25 mouse cellular contexts compared by ENCODE assay signal in genomic region chr9:96534256-96534655, GRCm38 (mm10). TPM values are rescaled to one million over a fixed set of nuclear protein-coding genes. Genes with fewer than 3 reads are reported as not detected.
A peak's percentile ranks its signal among the peaks of the same experiment; 100 is the strongest.
DNase-seq lines count a peak whose midpoint lies in the region; ATAC-seq lines count a peak whose summit lies in the region.
"Had no signal": no experiment of that assay in that cellular context is flagged by ENCODE, and none has a peak within 500 bp of the region (broad histone marks: within the 10 kb centered on the region; RNA-seq: fewer than 3 reads in every experiment).

No protein-coding gene starts in this region.

- no peaks in the 10 kb centered on the region for H3K9me3 ChIP-seq in intestine, embryonic 14.5 days (ENCODE audit: control insufficient read depth, low read length)
- H3K9me3 ChIP-seq in intestine, embryonic 16.5 days (ENCODE audit: control insufficient read depth, low read length), result no peaks in the 10 kb centered on the region
- H3K9me3 ChIP-seq in lung, embryonic 16.5 days (ENCODE audit: control insufficient read depth, low read length), result no peaks in the 10 kb centered on the region
- H3K9me3 ChIP-seq: embryonic facial prominence, embryonic 10.5 days; embryonic facial prominence, embryonic 12.5 days; forebrain, embryonic 13.5 days; forebrain, embryonic 15.5 days; G1E had no signal

- no peak overlapping the region for H3K27ac ChIP-seq in intestine, embryonic 14.5 days (ENCODE audit: low read depth)
- H3K27ac ChIP-seq in intestine, embryonic 16.5 days (ENCODE audit: low read length), result no peak overlapping the region
- peak overlapping the region; percentile 43; the same call in 1 of the 2 replicates for H3K27ac ChIP-seq in lung, embryonic 16.5 days (ENCODE audit: low read length)
- H3K27ac ChIP-seq: embryonic facial prominence, embryonic 10.5 days; embryonic facial prominence, embryonic 12.5 days; forebrain, embryonic 13.5 days; forebrain, embryonic 15.5 days had no signal

- no peak for ATAC-seq in intestine, embryonic 14.5 days (replicated peaks; ENCODE audit: low FRiP score, low TSS enrichment, low read depth)
- no peak for ATAC-seq in intestine, embryonic 16.5 days
- ATAC-seq in lung, embryonic 16.5 days (ENCODE audit: low read depth), result no peak
- ATAC-seq: activated CD4-positive, CD25-positive, alpha-beta regulatory T cell, adult 4 months; CD4-positive, CD25-positive, alpha-beta regulatory T cell, adult 4 months; forebrain, embryonic 13.5 days; forebrain, embryonic 15.5 days; Patski had no signal

- H3K27me3 ChIP-seq in intestine, embryonic 14.5 days (replicated peaks; ENCODE audit: control insufficient read depth, insufficient read depth, low read length), result no peaks in the 10 kb centered on the region
- H3K27me3 ChIP-seq in intestine, embryonic 16.5 days (replicated peaks; ENCODE audit: control insufficient read depth, insufficient read depth, low read length), result no peaks in the 10 kb centered on the region
- H3K27me3 ChIP-seq in lung, embryonic 16.5 days (ENCODE audit: control insufficient read depth, insufficient read depth, low read depth, low read length), result no peaks in the 10 kb centered on the region
- H3K27me3 ChIP-seq: CH12.LX; embryonic facial prominence, embryonic 12.5 days; forebrain, embryonic 13.5 days; forebrain, embryonic 15.5 days; Patski had no signal

- peaks cover 16% of the 10 kb centered on the region; the same call in 1 of the 2 replicates for H3K4me1 ChIP-seq in intestine, embryonic 14.5 days (replicated peaks; ENCODE audit: control insufficient read depth, insufficient read depth, low read length)
- H3K4me1 ChIP-seq in intestine, embryonic 16.5 days (ENCODE audit: control insufficient read depth, insufficient read depth, low read length), result peaks cover 23% of the 10 kb centered on the region
- peaks cover 26% of the 10 kb centered on the region for H3K4me1 ChIP-seq in lung, embryonic 16.5 days (replicated peaks; ENCODE audit: control insufficient read depth, insufficient read depth, low read length)

- no peak overlapping the region for H3K4me3 ChIP-seq in intestine, embryonic 14.5 days (ENCODE audit: low read depth, low read length)
- no peak overlapping the region for H3K4me3 ChIP-seq in intestine, embryonic 16.5 days (ENCODE audit: low read length)
- H3K4me3 ChIP-seq in lung, embryonic 16.5 days (ENCODE audit: low read length), result no peak overlapping the region
- H3K4me3 ChIP-seq: embryonic facial prominence, embryonic 10.5 days; embryonic facial prominence, embryonic 12.5 days; forebrain, embryonic 13.5 days; forebrain, embryonic 15.5 days had no signal

- no peak overlapping the region for H3K4me2 ChIP-seq in intestine, embryonic 14.5 days (ENCODE audit: low read length)
- no peak overlapping the region for H3K4me2 ChIP-seq in intestine, embryonic 16.5 days (ENCODE audit: low read depth, low read length)
- H3K4me2 ChIP-seq in lung, embryonic 16.5 days (ENCODE audit: low read depth, low read length), result no peak overlapping the region
- H3K4me2 ChIP-seq: embryonic facial prominence, embryonic 12.5 days; forebrain, embryonic 13.5 days; forebrain, embryonic 15.5 days had no signal

- WGBS in intestine, embryonic 14.5 days, result 92% methylated on average over 4 of the region's 4 CpGs
- 88% methylated on average over 4 of the region's 4 CpGs for WGBS in intestine, embryonic 16.5 days
- WGBS in lung, embryonic 16.5 days, result 82% methylated on average over 4 of the region's 4 CpGs

- no peaks in the 10 kb centered on the region for H3K36me3 ChIP-seq in intestine, embryonic 14.5 days (ENCODE audit: control insufficient read depth, insufficient read depth, low read length)
- H3K36me3 ChIP-seq in intestine, embryonic 16.5 days (ENCODE audit: control insufficient read depth, insufficient read depth, low read length), result no peaks in the 10 kb centered on the region
- H3K36me3 ChIP-seq in lung, embryonic 16.5 days (ENCODE audit: control insufficient read depth, insufficient read depth, low read length), result no peaks in the 10 kb centered on the region
- H3K36me3 ChIP-seq: embryonic facial prominence, embryonic 10.5 days; embryonic facial prominence, embryonic 12.5 days; forebrain, embryonic 15.5 days had no signal

- peak; percentile 73 for DNase-seq in heart, adult 11 months
- no peak for DNase-seq in heart, adult 18-20 months
- DNase-seq in intestine, embryonic 14.5 days (ENCODE audit: low spot score), result peak; percentile 42
- DNase-seq in lung, postnatal 25 days (ENCODE audit: low spot score), result no peak
- DNase-seq: adrenal gland, adult 8-10 months; adrenal gland, postnatal 14 days; adrenal gland, postnatal 36 days; B cell, adult 2 months; cerebellum, adult 11-12 months; cerebellum, adult 2 months; cerebellum, adult 9-10 months; cerebellum, postnatal 10 days; cerebellum, postnatal 25 days had no signal

- no peak overlapping the region for H3K9ac ChIP-seq in intestine, embryonic 14.5 days (ENCODE audit: low read length)
- no peak overlapping the region for H3K9ac ChIP-seq in intestine, embryonic 16.5 days (ENCODE audit: low read depth, low read length)
- no peak overlapping the region for H3K9ac ChIP-seq in lung, embryonic 16.5 days (ENCODE audit: low read length)
- H3K9ac ChIP-seq: embryonic facial prominence, embryonic 12.5 days; forebrain, embryonic 13.5 days; forebrain, embryonic 15.5 days had no signal

RNA-seq across cellular contexts. Expression of gene Gm28729, which starts 9.2 kb away (rescaled TPM):
- not detected for total RNA-seq in heart, adult 18-20 months (2021)
- polyA plus RNA-seq in intestine, embryonic 14.5 days (2014; fragmentation: Nextera tagmentation; extraction: Ambion mirVana), result not detected in 2 replicates
- not detected in 2 replicates for polyA plus RNA-seq in intestine, embryonic 16.5 days (2015; fragmentation: Nextera tagmentation; extraction: Ambion mirVana)
- 1.7 and 2.0 TPM in 2 replicates for polyA plus RNA-seq in lung, embryonic 16.5 days (2015; fragmentation: Nextera tagmentation; extraction: Ambion mirVana)
- total RNA-seq: adrenal gland, postnatal 14 days; adrenal gland, postnatal 36 days; CH12.LX had no signal
- polyA plus RNA-seq: activated CD4-positive, CD25-positive, alpha-beta regulatory T cell, adult 4 months; CD4-positive, CD25-positive, alpha-beta regulatory T cell, adult 4 months; embryonic facial prominence, embryonic 10.5 days; embryonic facial prominence, embryonic 12.5 days; forebrain, embryonic 11.5 days; G1E; Patski had no signal

RNA-seq across cellular contexts. Expression of gene Rnf7, which starts 55.8 kb away (rescaled TPM):
- 10 to 100 TPM; 71.2 to 86.4 TPM for total RNA-seq in heart, adult 18-20 months (2021)
- 232 and 240 TPM in 2 replicates for polyA plus RNA-seq in intestine, embryonic 14.5 days (2014; fragmentation: Nextera tagmentation; extraction: Ambion mirVana)
- polyA plus RNA-seq in intestine, embryonic 16.5 days (2015; fragmentation: Nextera tagmentation; extraction: Ambion mirVana), result 151 and 166 TPM in 2 replicates
- 189 and 195 TPM in 2 replicates for polyA plus RNA-seq in lung, embryonic 16.5 days (2015; fragmentation: Nextera tagmentation; extraction: Ambion mirVana)

Comparison
In these comparisons a context has a peak if more than half of its experiments do, and no peak if none do; other contexts are left out.
1. DNase-seq: peak in heart, adult 11 months (single experiment) and intestine, embryonic 14.5 days (single experiment); none in heart, adult 18-20 months (0 of 2) and lung, postnatal 25 days (single experiment).